Mouse (Mus musculus) retina, embryonic 14.5 days (tissue): ENCODE results near the gene Cpb1.

ENCODE experiments used
- DNase-seq: peaks from one replicate; pipeline ENCODE4 v3.0.0-alpha.2; 2015; ENCODE audit warnings: low spot score

Cpb1 gene

GRCm38 (mm10) chr3:20275633-20276032, at the start of gene Cpb1:
Gene Cpb1, minus strand, starts transcription at chr3:20275733.
- no peak for DNase-seq

GRCm38 (mm10) chr3:20317233-20317632, 41.7 kb upstream of the Cpb1 start:
- DNase-seq = peak; percentile 60

- DNase-seq = no peak
Measured at GRCm38 (mm10) chr3:20309142-20309541, 33.6 kb upstream of the Cpb1 start.

GRCm38 (mm10) chr3:20307256-20307655, 31.7 kb upstream of the Cpb1 start:
- DNase-seq = no peak

GRCm38 (mm10) chr3:20304758-20305352, 29.3 kb upstream of the Cpb1 start:
- DNase-seq = no peak

GRCm38 (mm10) chr3:20295546-20295945, 20.0 kb upstream of the Cpb1 start:
- DNase-seq = no peak

GRCm38 (mm10) chr3:20294542-20295348, 19.2 kb upstream of the Cpb1 start:
- no peak for DNase-seq

GRCm38 (mm10) chr3:20291370-20291769, 15.8 kb upstream of the Cpb1 start:
- DNase-seq = no peak

GRCm38 (mm10) chr3:20288761-20289160, 13.2 kb upstream of the Cpb1 start:
- no peak for DNase-seq

GRCm38 (mm10) chr3:20281796-20282195, 6.3 kb upstream of the Cpb1 start:
- DNase-seq = no peak

- DNase-seq = peak; percentile 53
Measured at GRCm38 (mm10) chr3:20254566-20255479, 20.7 kb downstream of the Cpb1 start.

GRCm38 (mm10) chr3:20243913-20244312, 31.6 kb downstream of the Cpb1 start:
- DNase-seq = no peak

- no peak for DNase-seq
Measured at GRCm38 (mm10) chr3:20242050-20242449, 33.5 kb downstream of the Cpb1 start, which contains the start of gene Cpa3. Gene Cpa3, minus strand, starts transcription at chr3:20242181.

- no peak for DNase-seq
Measured at GRCm38 (mm10) chr3:20239741-20240140, 35.8 kb downstream of the Cpb1 start.

GRCm38 (mm10) chr3:20236965-20237364, 38.6 kb downstream of the Cpb1 start:
- no peak for DNase-seq

- DNase-seq = no peak
Measured at GRCm38 (mm10) chr3:20229027-20229426, 46.5 kb downstream of the Cpb1 start.

GRCm38 (mm10) chr3:20225429-20225828, 50.1 kb downstream of the Cpb1 start:
- DNase-seq = no peak

GRCm38 (mm10) chr3:20222926-20223698, 52.4 kb downstream of the Cpb1 start:
- no peak for DNase-seq

- DNase-seq = no peak
Measured at GRCm38 (mm10) chr3:20222136-20222535, 53.4 kb downstream of the Cpb1 start.

- DNase-seq = peak; percentile 84
Measured at GRCm38 (mm10) chr3:20198869-20199268, 76.7 kb downstream of the Cpb1 start.
